Mouse (Mus musculus) embryonic fibroblast, embryonic 13.5 days (primary cell): ENCODE results near the gene Smchd1.
"Not testable (repeated sequence)": the region's sequence is repeated elsewhere in the genome, so short reads cannot be mapped to it uniquely, and the experiment has no call there.

ENCODE experiments used
- CTCF ChIP-seq: IDR thresholded peaks from 2 replicates; pipeline ENCODE4 v1.5.1; 2011; ENCODE audit warnings: mild to moderate bottlenecking, control low read depth, low read length, moderate library complexity, borderline replicate concordance; ENCODE audit not compliant: insufficient read depth
- POLR2A ChIP-seq: IDR thresholded peaks from 2 replicates; pipeline ENCODE4 v1.6.1; 2011; ENCODE audit warnings: low read depth, mild to moderate bottlenecking, control low read depth, low read length, moderate library complexity

DNA sequence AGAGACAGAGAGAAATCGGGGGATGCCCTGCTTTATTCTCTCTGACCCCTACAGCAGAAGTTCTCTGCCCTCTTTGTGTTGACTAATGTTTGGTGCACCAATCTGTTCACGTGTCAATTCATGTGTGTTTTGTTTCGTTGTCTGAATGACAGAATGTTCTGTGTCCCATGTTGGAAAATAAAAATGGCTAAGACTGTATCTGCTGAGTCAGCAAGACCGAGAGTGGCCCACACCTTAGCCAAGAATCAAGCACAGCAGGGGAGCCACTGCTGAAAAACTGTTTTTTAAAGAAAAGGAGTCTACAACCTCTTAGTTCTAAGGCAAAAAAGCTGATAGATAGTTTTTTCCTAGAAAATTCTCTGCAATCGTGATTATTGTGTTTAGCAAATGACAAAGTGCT is 55.7 kb downstream of the Smchd1 start:
- TF ChIP-seq POLR2A, CTCF: not testable (repeated sequence)
